8 mouse cellular contexts compared by ENCODE assay signal in the genomic region with DNA sequence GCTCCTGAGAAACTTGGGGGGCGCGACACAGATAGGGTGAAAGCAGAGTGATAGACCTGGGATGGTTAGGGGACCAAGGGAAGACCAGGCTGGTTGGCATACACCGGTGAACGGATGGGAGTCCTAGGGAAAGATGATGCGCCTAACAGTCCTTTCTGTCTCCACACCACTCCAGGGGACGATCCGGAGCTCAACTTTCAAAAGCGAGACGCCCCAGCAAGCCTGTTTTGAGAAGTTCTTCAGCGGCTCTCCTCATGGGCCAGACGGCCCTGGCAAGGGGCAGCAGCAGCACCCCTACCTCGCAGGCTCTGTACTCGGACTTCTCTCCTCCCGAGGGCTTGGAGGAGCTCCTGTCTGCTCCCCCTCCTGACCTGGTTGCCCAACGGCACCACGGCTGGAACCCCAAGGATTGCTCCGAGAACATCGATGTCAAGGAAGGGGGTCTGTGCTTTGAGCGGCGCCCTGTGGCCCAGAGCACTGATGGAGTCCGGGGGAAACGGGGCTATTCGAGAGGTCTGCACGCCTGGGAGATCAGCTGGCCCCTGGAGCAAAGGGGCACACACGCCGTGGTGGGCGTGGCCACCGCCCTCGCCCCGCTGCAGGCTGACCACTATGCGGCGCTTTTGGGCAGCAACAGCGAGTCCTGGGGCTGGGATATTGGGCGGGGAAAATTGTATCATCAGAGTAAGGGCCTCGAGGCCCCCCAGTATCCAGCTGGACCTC. TPM values are rescaled to one million over a fixed set of nuclear protein-coding genes. Genes with fewer than 3 reads are reported as not detected.
DNase-seq lines count a peak whose midpoint lies in the region; ATAC-seq and TF ChIP-seq lines count a peak whose summit lies in the region.

No protein-coding gene starts in this region.

- 0 out of 2 replicates have a peak, but pooled peaks have one; percentile 20 for ATAC-seq in heart, embryonic 16.5 days (replicated peaks; ENCODE audit: extremely low read depth, insufficient read depth, low FRiP score)
- ATAC-seq in lung, embryonic 14.5 days (ENCODE audit: insufficient read depth), result peak; percentile 3
- no peak; the same call in 1 of the 2 replicates for ATAC-seq in neural tube, embryonic 15.5 days (ENCODE audit: low FRiP score)

- H3K4me3 ChIP-seq in E14TG2a.4 (replicated peaks; ENCODE audit: low read length), result peak overlapping the region; percentile 83
- H3K4me3 ChIP-seq in brown adipose tissue, adult 24 weeks (ENCODE audit: insufficient read depth, low read depth, low read length), result peak overlapping the region; percentile 91
- H3K4me3 ChIP-seq in erythroblast, embryonic 14.5 days (replicated peaks), result peak overlapping the region; percentile 72
- peak overlapping the region; percentile 79 for H3K4me3 ChIP-seq in heart, embryonic 16.5 days (ENCODE audit: low read length)
- peak overlapping the region; percentile 59 for H3K4me3 ChIP-seq in lung, embryonic 14.5 days (ENCODE audit: low read depth, low read length)
- H3K4me3 ChIP-seq in neural tube, embryonic 15.5 days (replicated peaks), result peak overlapping the region; percentile 50

- no peaks in the 10 kb centered on the region for H3K9me3 ChIP-seq in E14TG2a.4 (ENCODE audit: low read length)
- H3K9me3 ChIP-seq in erythroblast, embryonic 14.5 days (ENCODE audit: control insufficient read depth, low read length), result no peaks in the 10 kb centered on the region
- H3K9me3 ChIP-seq in heart, embryonic 16.5 days (replicated peaks; ENCODE audit: control insufficient read depth, low read length), result no peaks in the 10 kb centered on the region
- H3K9me3 ChIP-seq in lung, embryonic 14.5 days (ENCODE audit: low read depth, low read length), result no peaks in the 10 kb centered on the region
- no peaks in the 10 kb centered on the region for H3K9me3 ChIP-seq in neural tube, embryonic 15.5 days (replicated peaks)

- DNase-seq in kidney, postnatal 25 days, result peak; percentile 87 to 92
- peak; percentile 93 for DNase-seq in lung, embryonic 14.5 days
- peak; percentile 55 to 63 for DNase-seq in thymus, adult 18-20 months

- H3K4me1 ChIP-seq in E14TG2a.4 (replicated peaks; ENCODE audit: low read depth, low read length), result peaks cover 78% of the 10 kb centered on the region
- peaks cover 12% of the 10 kb centered on the region; the same call in 1 of the 2 replicates for H3K4me1 ChIP-seq in brown adipose tissue, adult 24 weeks (ENCODE audit: control insufficient read depth, insufficient read depth, insufficient read length, low read length)
- peaks cover 79% of the 10 kb centered on the region for H3K4me1 ChIP-seq in erythroblast, embryonic 14.5 days (ENCODE audit: control insufficient read depth)
- H3K4me1 ChIP-seq in heart, embryonic 16.5 days (ENCODE audit: control insufficient read depth, insufficient read depth, low read length), result peaks cover 59% of the 10 kb centered on the region
- peaks cover 15% of the 10 kb centered on the region; the same call in 1 of the 2 replicates for H3K4me1 ChIP-seq in lung, embryonic 14.5 days (ENCODE audit: insufficient read depth)
- peaks cover 59% of the 10 kb centered on the region for H3K4me1 ChIP-seq in neural tube, embryonic 15.5 days

- H3K4me2 ChIP-seq in heart, embryonic 16.5 days (ENCODE audit: low read depth, low read length), result peak overlapping the region; percentile 100
- H3K4me2 ChIP-seq in lung, embryonic 14.5 days, result peak overlapping the region; percentile 98
- H3K4me2 ChIP-seq in neural tube, embryonic 15.5 days, result peak overlapping the region; percentile 94

- no peaks in the 10 kb centered on the region for H3K27me3 ChIP-seq in E14TG2a.4 (ENCODE audit: insufficient read depth, low read length)
- H3K27me3 ChIP-seq in erythroblast, embryonic 14.5 days (ENCODE audit: control insufficient read depth), result no peaks in the 10 kb centered on the region
- H3K27me3 ChIP-seq in heart, embryonic 16.5 days (ENCODE audit: control insufficient read depth, insufficient read depth, low read length), result no peaks in the 10 kb centered on the region
- no peaks in the 10 kb centered on the region for H3K27me3 ChIP-seq in lung, embryonic 14.5 days (ENCODE audit: insufficient read depth, low read length)
- no peaks in the 10 kb centered on the region for H3K27me3 ChIP-seq in neural tube, embryonic 15.5 days (replicated peaks)

- WGBS in heart, embryonic 16.5 days, result under 1% methylated on average over 35 of the region's 35 CpGs
- WGBS in lung, embryonic 14.5 days, result under 1% methylated on average over 35 of the region's 35 CpGs
- under 1% methylated on average over 35 of the region's 35 CpGs for WGBS in neural tube, embryonic 15.5 days

- TF ChIP-seq CTCF in E14TG2a.4 (conservative IDR thresholded peaks at IDR 0.05; ENCODE audit: low read length), result peak; percentile 12; the same call in 1 of the 2 replicates
- TF ChIP-seq CTCF in lung, embryonic 14.5 days (IDR thresholded peaks at IDR 0.05; ENCODE audit: low read depth), result peak; percentile 83

- peaks cover 42% of the 10 kb centered on the region for H3K36me3 ChIP-seq in E14TG2a.4 (ENCODE audit: insufficient read depth, low read length)
- H3K36me3 ChIP-seq in erythroblast, embryonic 14.5 days (ENCODE audit: control insufficient read depth), result peaks cover 33% of the 10 kb centered on the region
- peaks cover 18% of the 10 kb centered on the region for H3K36me3 ChIP-seq in heart, embryonic 16.5 days (ENCODE audit: control insufficient read depth, insufficient read depth)
- peaks cover 28% of the 10 kb centered on the region for H3K36me3 ChIP-seq in lung, embryonic 14.5 days (ENCODE audit: insufficient read depth)
- peaks cover 13% of the 10 kb centered on the region; the same call in 1 of the 2 replicates for H3K36me3 ChIP-seq in neural tube, embryonic 15.5 days

- peak overlapping the region; percentile 74 for H3K27ac ChIP-seq in brown adipose tissue, adult 24 weeks (replicated peaks; ENCODE audit: low read depth, low read length)
- peak overlapping the region; percentile 92 for H3K27ac ChIP-seq in heart, embryonic 16.5 days (ENCODE audit: low read length)
- peak overlapping the region; percentile 90 for H3K27ac ChIP-seq in lung, embryonic 14.5 days (ENCODE audit: low read depth)
- peak overlapping the region; percentile 81 for H3K27ac ChIP-seq in neural tube, embryonic 15.5 days (replicated peaks)

- peak overlapping the region; percentile 92 for H3K9ac ChIP-seq in heart, embryonic 16.5 days (ENCODE audit: low read length)
- peak overlapping the region; percentile 68 for H3K9ac ChIP-seq in lung, embryonic 14.5 days
- H3K9ac ChIP-seq in neural tube, embryonic 15.5 days (replicated peaks), result peak overlapping the region; percentile 64

RNA-seq across cellular contexts. Expression of gene Spsb2, which starts 0.8 kb away (rescaled TPM):
- polyA plus RNA-seq in brown adipose tissue, adult 24 weeks (2012; ENCODE audit: insufficient read depth, insufficient read length, missing spikeins), result 5.1 and 7.3 TPM in 2 replicates
- polyA plus RNA-seq in erythroblast, embryonic 14.5 days (2012), result 0.77 and 0.81 TPM in 2 replicates
- polyA plus RNA-seq in heart, embryonic 16.5 days (2015; fragmentation: Nextera tagmentation; extraction: Ambion mirVana), result 7.4 and 9.2 TPM in 2 replicates
- polyA plus RNA-seq in lung, embryonic 14.5 days (2014; fragmentation: Nextera tagmentation; extraction: Ambion mirVana), result 6.8 and 6.9 TPM in 2 replicates
- polyA plus RNA-seq in neural tube, embryonic 15.5 days (2015; fragmentation: Nextera tagmentation; extraction: Ambion mirVana), result 7.9 and 9.2 TPM in 2 replicates

RNA-seq across cellular contexts. Expression of gene Tpi1, which starts 4.9 kb away (rescaled TPM):
- 519 and 573 TPM in 2 replicates for polyA plus RNA-seq in brown adipose tissue, adult 24 weeks (2012; ENCODE audit: insufficient read depth, insufficient read length, missing spikeins)
- 10.3 and 10.7 TPM in 2 replicates for polyA plus RNA-seq in erythroblast, embryonic 14.5 days (2012)
- 1,525 and 1,576 TPM in 2 replicates for polyA plus RNA-seq in heart, embryonic 16.5 days (2015; fragmentation: Nextera tagmentation; extraction: Ambion mirVana)
- polyA plus RNA-seq in lung, embryonic 14.5 days (2014; fragmentation: Nextera tagmentation; extraction: Ambion mirVana), result 701 and 718 TPM in 2 replicates
- polyA plus RNA-seq in neural tube, embryonic 15.5 days (2015; fragmentation: Nextera tagmentation; extraction: Ambion mirVana), result 481 and 545 TPM in 2 replicates

RNA-seq across cellular contexts. Expression of gene Usp5, which starts 20.1 kb away (rescaled TPM):
- polyA plus RNA-seq in brown adipose tissue, adult 24 weeks (2012; ENCODE audit: insufficient read depth, insufficient read length, missing spikeins), result 35.8 and 39.4 TPM in 2 replicates
- polyA plus RNA-seq in erythroblast, embryonic 14.5 days (2012), result 4.6 and 5.6 TPM in 2 replicates
- 104 and 112 TPM in 2 replicates for polyA plus RNA-seq in heart, embryonic 16.5 days (2015; fragmentation: Nextera tagmentation; extraction: Ambion mirVana)
- polyA plus RNA-seq in lung, embryonic 14.5 days (2014; fragmentation: Nextera tagmentation; extraction: Ambion mirVana), result 143 TPM in 2 replicates
- 190 and 199 TPM in 2 replicates for polyA plus RNA-seq in neural tube, embryonic 15.5 days (2015; fragmentation: Nextera tagmentation; extraction: Ambion mirVana)

RNA-seq across cellular contexts. Expression of gene Cdca3, which starts 20.1 kb away (rescaled TPM):
- polyA plus RNA-seq in brown adipose tissue, adult 24 weeks (2012; ENCODE audit: insufficient read depth, insufficient read length, missing spikeins), result 2.4 TPM in 1 of 2 replicates, not detected in the other
- polyA plus RNA-seq in erythroblast, embryonic 14.5 days (2012), result 26.9 and 32.9 TPM in 2 replicates
- polyA plus RNA-seq in heart, embryonic 16.5 days (2015; fragmentation: Nextera tagmentation; extraction: Ambion mirVana), result 126 and 136 TPM in 2 replicates
- 204 and 206 TPM in 2 replicates for polyA plus RNA-seq in lung, embryonic 14.5 days (2014; fragmentation: Nextera tagmentation; extraction: Ambion mirVana)
- polyA plus RNA-seq in neural tube, embryonic 15.5 days (2015; fragmentation: Nextera tagmentation; extraction: Ambion mirVana), result 23.7 and 52.8 TPM in 2 replicates

RNA-seq across cellular contexts. Expression of gene Lrrc23, which starts 29.7 kb away (rescaled TPM):
- not detected in 2 replicates for polyA plus RNA-seq in brown adipose tissue, adult 24 weeks (2012; ENCODE audit: insufficient read depth, insufficient read length, missing spikeins)
- not detected in 2 replicates for polyA plus RNA-seq in erythroblast, embryonic 14.5 days (2012)
- 2.5 and 5.7 TPM in 2 replicates for polyA plus RNA-seq in heart, embryonic 16.5 days (2015; fragmentation: Nextera tagmentation; extraction: Ambion mirVana)
- polyA plus RNA-seq in lung, embryonic 14.5 days (2014; fragmentation: Nextera tagmentation; extraction: Ambion mirVana), result 0.17 and 0.58 TPM in 2 replicates
- polyA plus RNA-seq in neural tube, embryonic 15.5 days (2015; fragmentation: Nextera tagmentation; extraction: Ambion mirVana), result 1.5 and 1.7 TPM in 2 replicates

Comparison
In these comparisons a context has a peak if more than half of its experiments do, and no peak if none do; other contexts are left out.
1. RNA of gene Tpi1, which starts 4.9 kb away (polyA plus RNA-seq): 1,525 to 1,576 TPM in heart, embryonic 16.5 days, 701 to 718 TPM in lung, embryonic 14.5 days, 519 to 573 TPM in brown adipose tissue, adult 24 weeks and 481 to 545 TPM in neural tube, embryonic 15.5 days; 10.3 to 10.7 TPM in erythroblast, embryonic 14.5 days; every median in the first group is over 10 times any median in the second.
2. Peak in every context shown above with its lines, with median percentiles within 50 percentile points of each other: H3K4me3 ChIP-seq, H3K27ac ChIP-seq, H3K4me2 ChIP-seq, H3K9ac ChIP-seq and DNase-seq.